ENCODE assay signal across 29 mouse cellular contexts in genomic region chr15:100413306-100413705, GRCm38 (mm10). TPM values are rescaled to one million over a fixed set of nuclear protein-coding genes. Genes with fewer than 3 reads are reported as not detected.
DNase-seq lines count a peak whose midpoint lies in the region; ATAC-seq and TF ChIP-seq lines count a peak whose summit lies in the region.
"Had no signal": no experiment of that assay in that cellular context is flagged by ENCODE, and none has a peak within 500 bp of the region (broad histone marks: within the 10 kb centered on the region; RNA-seq: fewer than 3 reads in every experiment).

No protein-coding gene starts in this region.

- no peak overlapping the region for H3ac ChIP-seq in myocyte (ENCODE audit: control insufficient read depth, insufficient read length)

- peak; percentile 74 for DNase-seq in kidney, adult 9 months
- DNase-seq in kidney, adult 8-10 months, result no peak
- DNase-seq in liver, embryonic 13.5 days, result no peak
- DNase-seq in liver, embryonic 11.5 days (ENCODE audit: low spot score), result no peak
- DNase-seq in layer of hippocampus, adult 11-12 months (ENCODE audit: low spot score), result no peak
- no peak for DNase-seq in forebrain, embryonic 10.5 days (ENCODE audit: extremely low spot score, low spot score)
- DNase-seq: adrenal gland, adult 8-10 months; B cell, adult 2 months; cerebellum, adult 18-20 months; cerebellum, postnatal 14 days; layer of hippocampus, adult 9-11 months; lung, adult 2 months; lung, postnatal 14 days; spleen, adult 18-20 months had no signal

- H3K4me3 ChIP-seq in liver, embryonic 13.5 days (replicated peaks), result no peak overlapping the region
- no peak overlapping the region for H3K4me3 ChIP-seq in liver, embryonic 11.5 days (ENCODE audit: low read depth, low read length)
- no peak overlapping the region for H3K4me3 ChIP-seq in intestine, embryonic 16.5 days (ENCODE audit: low read length)
- H3K4me3 ChIP-seq in myocyte, result no peak overlapping the region
- no peak overlapping the region for H3K4me3 ChIP-seq in forebrain, embryonic 10.5 days
- H3K4me3 ChIP-seq: embryonic facial prominence, embryonic 12.5 days; forebrain, embryonic 12.5 days; heart, embryonic 10.5 days; hindbrain, embryonic 15.5 days; midbrain, embryonic 12.5 days had no signal

- no peak for TF ChIP-seq POLR2A in myocyte (IDR thresholded peaks at IDR 0.05; ENCODE audit: insufficient read length, low read depth)

- H3K4me1 ChIP-seq in liver, embryonic 13.5 days (replicated peaks), result peaks cover 88% of the 10 kb centered on the region
- H3K4me1 ChIP-seq in liver, embryonic 11.5 days (replicated peaks; ENCODE audit: control insufficient read depth, insufficient read depth, low read length), result peaks cover 46% of the 10 kb centered on the region
- peaks cover 10% of the 10 kb centered on the region for H3K4me1 ChIP-seq in intestine, embryonic 16.5 days (ENCODE audit: control insufficient read depth, insufficient read depth, low read length)
- peaks cover 8% of the 10 kb centered on the region; the same call in 1 of the 2 replicates for H3K4me1 ChIP-seq in forebrain, embryonic 10.5 days
- H3K4me1 ChIP-seq: hindbrain, embryonic 15.5 days had no signal

- no peaks in the 10 kb centered on the region for H3K27me3 ChIP-seq in liver, embryonic 13.5 days
- no peaks in the 10 kb centered on the region for H3K27me3 ChIP-seq in liver, embryonic 11.5 days (replicated peaks; ENCODE audit: control insufficient read depth, insufficient read depth, low read length)
- H3K27me3 ChIP-seq in intestine, embryonic 16.5 days (replicated peaks; ENCODE audit: control insufficient read depth, insufficient read depth, low read length), result no peaks in the 10 kb centered on the region
- no peaks in the 10 kb centered on the region for H3K27me3 ChIP-seq in myocyte (ENCODE audit: control insufficient read depth, insufficient read depth, insufficient read length)
- H3K27me3 ChIP-seq in forebrain, embryonic 10.5 days (ENCODE audit: poor library complexity, severe bottlenecking), result no peaks in the 10 kb centered on the region
- H3K27me3 ChIP-seq: CH12.LX; embryonic facial prominence, embryonic 12.5 days; forebrain, embryonic 12.5 days; hindbrain, embryonic 15.5 days; midbrain, embryonic 12.5 days had no signal

- H3K9ac ChIP-seq in liver, embryonic 13.5 days, result peak overlapping the region; percentile 17
- H3K9ac ChIP-seq in liver, embryonic 11.5 days (ENCODE audit: low read depth, low read length), result no peak overlapping the region
- H3K9ac ChIP-seq in intestine, embryonic 16.5 days (ENCODE audit: low read depth, low read length), result no peak overlapping the region
- H3K9ac ChIP-seq: embryonic facial prominence, embryonic 12.5 days; forebrain, embryonic 12.5 days; hindbrain, embryonic 15.5 days; midbrain, embryonic 12.5 days had no signal

- ATAC-seq in liver, embryonic 13.5 days (ENCODE audit: low read depth), result no peak
- no peak for ATAC-seq in liver, embryonic 11.5 days (replicated peaks; ENCODE audit: low FRiP score)
- ATAC-seq in intestine, embryonic 16.5 days, result 0 out of 2 replicates have a peak, but pooled peaks have one; percentile 16

- H3K4me2 ChIP-seq in liver, embryonic 13.5 days, result no peak overlapping the region
- H3K4me2 ChIP-seq in liver, embryonic 11.5 days, result no peak overlapping the region
- H3K4me2 ChIP-seq in intestine, embryonic 16.5 days (ENCODE audit: low read depth, low read length), result no peak overlapping the region
- H3K4me2 ChIP-seq in myocyte (ENCODE audit: low read depth), result peak overlapping the region; percentile 66
- H3K4me2 ChIP-seq: embryonic facial prominence, embryonic 12.5 days; forebrain, embryonic 12.5 days; hindbrain, embryonic 15.5 days; midbrain, embryonic 12.5 days had no signal

- peaks cover 66% of the 10 kb centered on the region for H3K79me2 ChIP-seq in myocyte (ENCODE audit: control insufficient read depth, insufficient read depth)

- H3K36me3 ChIP-seq in liver, embryonic 13.5 days, result peaks cover 77% of the 10 kb centered on the region
- peaks cover 13% of the 10 kb centered on the region for H3K36me3 ChIP-seq in liver, embryonic 11.5 days (ENCODE audit: control insufficient read depth, insufficient read depth, low read length)
- peaks cover 9% of the 10 kb centered on the region; the same call in 1 of the 2 replicates for H3K36me3 ChIP-seq in intestine, embryonic 16.5 days (ENCODE audit: control insufficient read depth, insufficient read depth, low read length)
- H3K36me3 ChIP-seq in myocyte (ENCODE audit: control insufficient read depth, insufficient read depth), result peaks cover 3% of the 10 kb centered on the region
- peaks cover 38% of the 10 kb centered on the region for H3K36me3 ChIP-seq in forebrain, embryonic 10.5 days (replicated peaks)

- peak overlapping the region; percentile 90 for H3K27ac ChIP-seq in liver, embryonic 13.5 days
- no peak overlapping the region for H3K27ac ChIP-seq in liver, embryonic 11.5 days (ENCODE audit: low read depth, low read length)
- H3K27ac ChIP-seq in intestine, embryonic 16.5 days (ENCODE audit: low read length), result peak overlapping the region; percentile 29; the same call in 1 of the 2 replicates
- no peak overlapping the region for H3K27ac ChIP-seq in forebrain, embryonic 10.5 days
- H3K27ac ChIP-seq: embryonic facial prominence, embryonic 12.5 days; forebrain, embryonic 12.5 days; heart, embryonic 10.5 days; hindbrain, embryonic 15.5 days; midbrain, embryonic 12.5 days had no signal

- WGBS in liver, embryonic 13.5 days (ENCODE audit: insufficient replicate concordance), result 35% methylated on average over 4 of the region's 5 CpGs
- WGBS in liver, embryonic 11.5 days, result 62% methylated on average over 4 of the region's 5 CpGs
- WGBS in intestine, embryonic 16.5 days, result 65% methylated on average over 4 of the region's 5 CpGs
- WGBS in forebrain, embryonic 10.5 days, result 89% methylated on average over 4 of the region's 5 CpGs

- H3K9me3 ChIP-seq in liver, embryonic 13.5 days (replicated peaks), result no peaks in the 10 kb centered on the region
- H3K9me3 ChIP-seq in liver, embryonic 11.5 days (ENCODE audit: control insufficient read depth, low read length), result no peaks in the 10 kb centered on the region
- H3K9me3 ChIP-seq in intestine, embryonic 16.5 days (ENCODE audit: control insufficient read depth, low read length), result no peaks in the 10 kb centered on the region
- no peaks in the 10 kb centered on the region for H3K9me3 ChIP-seq in forebrain, embryonic 10.5 days
- H3K9me3 ChIP-seq: embryonic facial prominence, embryonic 12.5 days; forebrain, embryonic 12.5 days; heart, embryonic 10.5 days; hindbrain, embryonic 15.5 days; midbrain, embryonic 12.5 days had no signal

TF ChIP-seq in myocyte, 11 proteins besides CTCF, POLR2A, EP300 and RAD21:
- TF ChIP-seq MAX (IDR thresholded peaks at IDR 0.05; ENCODE audit: low read depth), result no peak
- no peak for TF ChIP-seq CEBPB (IDR thresholded peaks at IDR 0.05; ENCODE audit: insufficient read depth, poor library complexity, severe bottlenecking)
- no peak for TF ChIP-seq REST (IDR thresholded peaks at IDR 0.05; ENCODE audit: insufficient read depth, insufficient read length)
- TF ChIP-seq USF1 (IDR thresholded peaks at IDR 0.05; ENCODE audit: low read depth), result no peak

RNA-seq across cellular contexts. Expression of gene Gm5475, which starts 8.6 kb away (rescaled TPM):
- not detected in 2 replicates for polyA plus RNA-seq in liver, embryonic 13.5 days (2015; fragmentation: Nextera tagmentation; extraction: Ambion mirVana)
- polyA plus RNA-seq in liver, embryonic 11.5 days (2014; fragmentation: Nextera tagmentation; extraction: Ambion mirVana), result 0.10 TPM in 1 of 2 replicates, not detected in the other
- 0.11 and 0.18 TPM in 2 replicates for polyA plus RNA-seq in intestine, embryonic 16.5 days (2015; fragmentation: Nextera tagmentation; extraction: Ambion mirVana)
- 0.05 TPM for polyA plus RNA-seq in myocyte (2012; fragmentation: generic; extraction: Trizol)
- polyA plus RNA-seq in forebrain, embryonic 10.5 days (2016; fragmentation: Nextera tagmentation; extraction: Ambion mirVana), result 0.05 TPM in 1 of 2 replicates, not detected in the other
- polyA plus RNA-seq: heart, embryonic 10.5 days; heart, embryonic 16.5 days; intestine, embryonic 14.5 days; limb, embryonic 11.5 days; lung, adult 2 months; urinary bladder, adult 2 months had no signal

RNA-seq across cellular contexts. Expression of gene Slc11a2, which starts 11.6 kb away (rescaled TPM):
- 46.8 and 57.1 TPM in 2 replicates for polyA plus RNA-seq in liver, embryonic 13.5 days (2015; fragmentation: Nextera tagmentation; extraction: Ambion mirVana)
- polyA plus RNA-seq in liver, embryonic 11.5 days (2014; fragmentation: Nextera tagmentation; extraction: Ambion mirVana), result 51.2 and 55.4 TPM in 2 replicates
- 40.7 and 47.2 TPM in 2 replicates for polyA plus RNA-seq in intestine, embryonic 16.5 days (2015; fragmentation: Nextera tagmentation; extraction: Ambion mirVana)
- polyA plus RNA-seq in myocyte (2012; fragmentation: generic; extraction: Trizol), result 48.2 TPM
- 29.2 and 29.4 TPM in 2 replicates for polyA plus RNA-seq in forebrain, embryonic 10.5 days (2016; fragmentation: Nextera tagmentation; extraction: Ambion mirVana)

RNA-seq across cellular contexts. Expression of gene Higd1c, which starts 49.0 kb away (rescaled TPM):
- not detected in 2 replicates for polyA plus RNA-seq in liver, embryonic 13.5 days (2015; fragmentation: Nextera tagmentation; extraction: Ambion mirVana)
- not detected in 2 replicates for polyA plus RNA-seq in liver, embryonic 11.5 days (2014; fragmentation: Nextera tagmentation; extraction: Ambion mirVana)
- polyA plus RNA-seq in intestine, embryonic 16.5 days (2015; fragmentation: Nextera tagmentation; extraction: Ambion mirVana), result not detected in 2 replicates
- polyA plus RNA-seq in myocyte (2012; fragmentation: generic; extraction: Trizol), result not detected
- polyA plus RNA-seq in forebrain, embryonic 10.5 days (2016; fragmentation: Nextera tagmentation; extraction: Ambion mirVana), result not detected in 2 replicates
- polyA plus RNA-seq: activated CD4-positive, CD25-positive, alpha-beta regulatory T cell, adult 4 months; embryonic facial prominence, embryonic 12.5 days; forebrain, embryonic 12.5 days; gonadal fat pad, adult 2 months; heart, embryonic 10.5 days; heart, embryonic 16.5 days; intestine, embryonic 14.5 days; limb, embryonic 11.5 days; lung, adult 2 months; midbrain, embryonic 12.5 days; thymus, postnatal 0 days; urinary bladder, adult 2 months had no signal

RNA-seq across cellular contexts. Expression of gene Letmd1, which starts 55.5 kb away (rescaled TPM):
- 14.4 and 15.0 TPM in 2 replicates for polyA plus RNA-seq in liver, embryonic 13.5 days (2015; fragmentation: Nextera tagmentation; extraction: Ambion mirVana)
- polyA plus RNA-seq in liver, embryonic 11.5 days (2014; fragmentation: Nextera tagmentation; extraction: Ambion mirVana), result 34.2 and 36.0 TPM in 2 replicates
- polyA plus RNA-seq in intestine, embryonic 16.5 days (2015; fragmentation: Nextera tagmentation; extraction: Ambion mirVana), result 31.3 and 33.7 TPM in 2 replicates
- polyA plus RNA-seq in myocyte (2012; fragmentation: generic; extraction: Trizol), result 24.8 TPM
- 39.5 and 41.3 TPM in 2 replicates for polyA plus RNA-seq in forebrain, embryonic 10.5 days (2016; fragmentation: Nextera tagmentation; extraction: Ambion mirVana)

Comparison
In these comparisons a context has a peak if more than half of its experiments do, and no peak if none do; other contexts are left out.
1. H3K27ac ChIP-seq: peak in liver, embryonic 13.5 days (single experiment) and intestine, embryonic 16.5 days (single experiment); none in liver, embryonic 11.5 days (single experiment) and forebrain, embryonic 10.5 days (single experiment).